Mouse (Mus musculus) intestine, postnatal 0 days (tissue): ENCODE data around the gene Oard1. TPM values are rescaled to one million over a fixed set of nuclear protein-coding genes. Genes with fewer than 3 reads are reported as not detected.

ENCODE experiments used
- ATAC-seq: fragments of 200-750 bp; cut with Nextera tagmentation; 2 replicates; pipeline ENCODE4 v1.8.0; 2017; ENCODE audit warnings: mild to moderate bottlenecking, moderate TSS enrichment, moderate library complexity
- H3K27ac ChIP-seq: fragments of 300-500 bp; sonication (generic); 2 replicates; pipeline ENCODE4 v1.5.1; 2014; ENCODE audit warnings: mild to moderate bottlenecking, low read depth, low read length, moderate library complexity
- H3K27me3 ChIP-seq: fragments of 300-500 bp; sonication (generic); replicated peaks from 2 replicates; pipeline ENCODE4 v1.6.1; 2014; ENCODE audit warnings: low read length, mixed read lengths; ENCODE audit not compliant: control insufficient read depth, insufficient read depth
- H3K36me3 ChIP-seq: fragments of 300-500 bp; sonication (generic); 2 replicates; pipeline ENCODE4 v1.6.1; 2014; ENCODE audit warnings: mild to moderate bottlenecking, moderate library complexity; ENCODE audit not compliant: control insufficient read depth, insufficient read depth
- H3K4me1 ChIP-seq: fragments of 300-500 bp; sonication (generic); replicated peaks from 2 replicates; pipeline ENCODE4 v1.6.1; 2014; ENCODE audit warnings: antibody characterized with exemption, low read length, mixed read lengths; ENCODE audit not compliant: control insufficient read depth, insufficient read depth
- H3K4me2 ChIP-seq: fragments of 300-500 bp; sonication (generic); replicated peaks from 2 replicates; pipeline ENCODE4 v1.6.1; 2014; ENCODE audit warnings: low read depth, mild to moderate bottlenecking, moderate library complexity
- H3K4me3 ChIP-seq: fragments of 300-500 bp; sonication (generic); 2 replicates; pipeline ENCODE4 v1.5.1; 2014; ENCODE audit warnings: low read depth, low read length
- H3K9ac ChIP-seq: fragments of 300-500 bp; sonication (generic); 2 replicates; pipeline ENCODE4 v1.6.1; 2014; ENCODE audit warnings: mild to moderate bottlenecking, low read depth, low read length
- H3K9me3 ChIP-seq: fragments of 300-500 bp; sonication (generic); 2 replicates; pipeline ENCODE4 v1.6.1; 2016; ENCODE audit warnings: mixed run types; ENCODE audit not compliant: control insufficient read depth
- CTCF ChIP-seq: sonication (generic); IDR thresholded peaks from 2 replicates; pipeline ENCODE4 v1.5.1; 2016; ENCODE audit warnings: low read depth, mild to moderate bottlenecking, control low read depth, antibody characterized with exemption, moderate library complexity
- WGBS: fragments of 180-500 bp; shearing (Covaris S2); extraction: QIAGEN DNeasy Blood & Tissue Kit; methylation state at CpG from one replicate; pipeline ENCODE4 v1.1.7; 2014; 5-methylcytosine and 5-hydroxymethylcytosine counted together
- polyA plus RNA-seq: library from polyadenylated mRNA; unstranded; fragments of >200 nt; fragmentation: Nextera tagmentation; extraction: Ambion mirVana; gene quantifications from 2 replicates; pipeline ENCODE4 v1.2.1, GENCODE M21; 2015

The Oard1 gene
- polyA plus RNA-seq, 1 experiment from 2014 or later = 52.1 TPM

GRCm38 (mm10) chr17:48425823-48426612 is 16.2 kb downstream of the Oard1 start:
- no peak for TF ChIP-seq CTCF
- peak; percentile 51; the same call in 1 of the 2 replicates for ATAC-seq
- H3K27ac ChIP-seq = peak overlapping the region; percentile 31; the same call in 1 of the 2 replicates

GRCm38 (mm10) chr17:48426991-48427750 is 17.4 kb downstream of the Oard1 start:
- H3K27ac ChIP-seq = peak overlapping the region; percentile 51
- H3K27me3 ChIP-seq = no peaks in the 10 kb centered on the region
- TF ChIP-seq CTCF = no peak
- no peak overlapping the region for H3K9ac ChIP-seq
- peak; percentile 47 for ATAC-seq
- no peak overlapping the region for H3K4me3 ChIP-seq
- no peak overlapping the region for H3K4me2 ChIP-seq
- 42% methylated on average over 13 of the region's 13 CpGs for WGBS
- H3K36me3 ChIP-seq = no peaks in the 10 kb centered on the region
- H3K4me1 ChIP-seq = peaks cover 18% of the 10 kb centered on the region
- H3K9me3 ChIP-seq = no peaks in the 10 kb centered on the region

More at GRCm38 (mm10) chr17:48425823-48426612, 16.2 kb downstream of the Oard1 start:
- H3K9me3 ChIP-seq = no peaks in the 10 kb centered on the region
- no peaks in the 10 kb centered on the region for H3K27me3 ChIP-seq
- H3K36me3 ChIP-seq = no peaks in the 10 kb centered on the region
- no peak overlapping the region for H3K4me3 ChIP-seq
- WGBS = 16% methylated on average over 9 of the region's 9 CpGs
- peaks cover 15% of the 10 kb centered on the region for H3K4me1 ChIP-seq
- H3K9ac ChIP-seq = no peak overlapping the region
- H3K4me2 ChIP-seq = peak overlapping the region; percentile 46

- Histone ChIP-seq H3K27ac (peak overlapping the region; percentile 51), H3K36me3 (no peaks in the 10 kb centered on the region), H3K9me3 (no peaks in the 10 kb centered on the region), H3K4me3 (no peak overlapping the region), H3K4me1 (peaks cover 18% of the 10 kb centered on the region), H3K27me3 (no peaks in the 10 kb centered on the region), H3K9ac (no peak overlapping the region), H3K4me2 (no peak overlapping the region)
- 51% methylated on average over 11 of the region's 11 CpGs for WGBS
- 0 out of 2 replicates have a peak, but pooled peaks have one; percentile 9 for ATAC-seq
- no peak for TF ChIP-seq CTCF
These were observed 18.2 kb downstream of the Oard1 start for GRCm38 (mm10) chr17:48427852-48428530.

GRCm38 (mm10) chr17:48430394-48430793 is 20.6 kb downstream of the Oard1 start:
- Histone ChIP-seq H3K9ac (no peak overlapping the region), H3K4me3 (no peak overlapping the region), H3K27ac (no peak overlapping the region), H3K4me2 (peak overlapping the region; percentile 17; the same call in 1 of the 2 replicates), H3K27me3 (no peaks in the 10 kb centered on the region), H3K36me3 (no peaks in the 10 kb centered on the region), H3K9me3 (no peaks in the 10 kb centered on the region), H3K4me1 (peaks cover 18% of the 10 kb centered on the region)
- WGBS = 9% methylated on average over 5 of the region's 5 CpGs
- TF ChIP-seq CTCF = no peak
- no peak for ATAC-seq

- H3K4me2 ChIP-seq = no peak overlapping the region
- WGBS = 77% methylated on average over 5 of the region's 5 CpGs
- no peaks in the 10 kb centered on the region for H3K9me3 ChIP-seq
- H3K4me1 ChIP-seq = peaks cover 17% of the 10 kb centered on the region
- H3K4me3 ChIP-seq = no peak overlapping the region
- H3K27me3 ChIP-seq = no peaks in the 10 kb centered on the region
- no peak for ATAC-seq
- no peak for TF ChIP-seq CTCF
- H3K27ac ChIP-seq = no peak overlapping the region
- H3K36me3 ChIP-seq = no peaks in the 10 kb centered on the region
- no peak overlapping the region for H3K9ac ChIP-seq
These were observed 21.2 kb downstream of the Oard1 start for GRCm38 (mm10) chr17:48431054-48431453.
